Mouse (Mus musculus): Measurements from ENCODE around the gene Mapk9. TPM values are rescaled to one million over a fixed set of nuclear protein-coding genes. Genes with fewer than 3 reads are reported as not detected.

The Mapk9 gene
- polyA plus RNA-seq, 1 experiment: 7.6 TPM

DNA sequence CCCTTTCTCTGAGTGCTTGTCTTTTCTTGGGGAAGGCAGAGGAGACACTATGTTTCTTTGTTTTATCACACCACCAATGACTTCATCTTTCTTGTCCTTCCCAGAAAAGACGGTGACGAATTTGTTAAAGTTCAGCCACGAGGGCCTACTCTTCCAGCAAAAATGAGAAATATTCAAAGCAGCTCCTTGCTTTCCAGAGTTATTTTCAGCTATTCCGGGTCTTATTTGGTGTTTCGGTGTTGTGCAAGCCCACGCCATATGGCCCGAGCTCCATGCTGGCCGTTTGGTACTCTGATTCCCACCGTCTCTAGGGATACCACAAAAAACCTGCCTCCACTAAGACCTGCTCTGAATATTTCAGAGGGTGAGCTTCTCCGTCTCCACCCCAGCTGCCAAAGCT, 87.8 kb downstream of the Mapk9 start:
- peaks cover 23% of the 10 kb centered on the region for H3K4me1 ChIP-seq
- peaks cover 80% of the 10 kb centered on the region for H3K27me3 ChIP-seq (replicated peaks)
- no peak overlapping the region for H3K4me3 ChIP-seq (replicated peaks)
- peaks cover 9% of the 10 kb centered on the region for H3K9me3 ChIP-seq
- TF ChIP-seq FLI1 (IDR thresholded peaks at IDR 0.05; ENCODE audit: low read length) (no peak), GATA1 (IDR thresholded peaks at IDR 0.05; ENCODE audit: borderline replicate concordance, low read length) (no peak)
- no peaks in the 10 kb centered on the region for H3K36me3 ChIP-seq (replicated peaks; ENCODE audit: low read length)

Other genes starting within 250 kb of the Mapk9 start
- 0.01 TPM in 1 of 2 replicates, not detected in the other for gene Flt4, start 237.5 kb upstream of the Mapk9 start, polyA plus RNA-seq (2012; ENCODE audit: insufficient read depth, low replicate concordance)
- not detected in 2 replicates for gene Scgb3a1, start 183.1 kb upstream of the Mapk9 start, polyA plus RNA-seq (2012; ENCODE audit: insufficient read depth, low replicate concordance)
- 2.2 and 3.4 TPM in 2 replicates for gene Cnot6, start 134.0 kb upstream of the Mapk9 start, polyA plus RNA-seq (2012; ENCODE audit: insufficient read depth, low replicate concordance)
- not detected in 2 replicates for gene Gfpt2, start 52.6 kb upstream of the Mapk9 start, polyA plus RNA-seq (2012; ENCODE audit: insufficient read depth, low replicate concordance)
- not detected in 2 replicates for gene Rasgef1c, start 55.1 kb downstream of the Mapk9 start, polyA plus RNA-seq (2012; ENCODE audit: insufficient read depth, low replicate concordance)
- gene Rnf130, start 178.6 kb downstream of the Mapk9 start, polyA plus RNA-seq (2012; ENCODE audit: insufficient read depth, low replicate concordance): 23.9 and 25.1 TPM in 2 replicates